Mouse (Mus musculus): ENCODE results near the gene Hrg.

- TF ChIP-seq POLR2A (IDR thresholded peaks at IDR 0.05; ENCODE audit: extremely low read depth, insufficient read depth, low read length) (no peak), CTCF (IDR thresholded peaks at IDR 0.05; ENCODE audit: extremely low read depth, insufficient read depth, low read length) (no peak)
These were observed 11.4 kb downstream of the Hrg start for GRCm38 (mm10) chr16:22962256-22962655.

Measured in cortical plate, adult 2 months (tissue).